Mouse (Mus musculus) limb, embryonic 10.5 days (tissue): Measurements from ENCODE around the gene Rtf1. TPM values are rescaled to one million over a fixed set of nuclear protein-coding genes. Genes with fewer than 3 reads are reported as not detected.

Source experiments
- DNase-seq: peaks from one replicate; pipeline ENCODE4 v3.0.0-alpha.2; 2017; ENCODE audit warnings: low spot score
- H3K27ac ChIP-seq: fragments of 300-500 bp; sonication (generic); 2 replicates; pipeline ENCODE4 v1.5.1; 2016; ENCODE audit warnings: mild to moderate bottlenecking
- H3K27me3 ChIP-seq: fragments of 300-500 bp; sonication (generic); 2 replicates; pipeline ENCODE4 v1.6.1; 2016; ENCODE audit warnings: low read depth, mild to moderate bottlenecking; ENCODE audit not compliant: poor library complexity, severe bottlenecking
- H3K36me3 ChIP-seq: fragments of 300-500 bp; sonication (generic); 2 replicates; pipeline ENCODE4 v1.6.1; 2016; ENCODE audit warnings: mild to moderate bottlenecking, moderate library complexity
- H3K4me1 ChIP-seq: fragments of 300-500 bp; sonication (generic); 2 replicates; pipeline ENCODE4 v1.6.1; 2016
- H3K4me3 ChIP-seq: fragments of 300-500 bp; sonication (generic); 2 replicates; pipeline ENCODE4 v1.5.1; 2016; ENCODE audit warnings: mild to moderate bottlenecking, moderate library complexity
- H3K9me3 ChIP-seq: fragments of 300-500 bp; sonication (generic); replicated peaks from 2 replicates; pipeline ENCODE4 v1.6.1; 2016; ENCODE audit warnings: mild to moderate bottlenecking
- WGBS: fragments of 180-500 bp; shearing (Covaris S2); methylation state at CpG from one replicate; pipeline ENCODE4 v1.1.7; 2016; 5-methylcytosine and 5-hydroxymethylcytosine counted together
- polyA plus RNA-seq: library from polyadenylated mRNA; unstranded; fragments of >200 nt; fragmentation: Nextera tagmentation; extraction: Ambion mirVana; gene quantifications from 2 replicates; pipeline ENCODE4 v1.2.1, GENCODE M21; 2016

The Rtf1 gene
- polyA plus RNA-seq, 1 experiment from 2014 or later: 65.4 TPM

- Histone ChIP-seq H3K9me3 (no peaks in the 10 kb centered on the region), H3K27ac (peak overlapping the region; percentile 93), H3K27me3 (peaks cover 90% of the 10 kb centered on the region), H3K4me1 (peaks cover 43% of the 10 kb centered on the region), H3K4me3 (peak overlapping the region; percentile 71), H3K36me3 (no peaks in the 10 kb centered on the region)
- under 1% methylated on average over 70 of the region's 70 CpGs for WGBS
- DNase-seq: peak; percentile 76
These were observed 67.8 kb downstream of the Rtf1 start for GRCm38 (mm10) chr2:119742461-119743175.

GRCm38 (mm10) chr2:119743176-119743807, 68.4 kb downstream of the Rtf1 start:
- Histone ChIP-seq H3K4me1 (peaks cover 43% of the 10 kb centered on the region), H3K9me3 (no peaks in the 10 kb centered on the region), H3K27ac (0 out of 2 replicates have a peak overlapping the region, but pooled peaks have one; percentile 93), H3K27me3 (peaks cover 90% of the 10 kb centered on the region), H3K36me3 (no peaks in the 10 kb centered on the region), H3K4me3 (peak overlapping the region; percentile 71)
- 7% methylated on average over 31 of the region's 31 CpGs for WGBS
- no peak for DNase-seq

GRCm38 (mm10) chr2:119743808-119744162, 68.9 kb downstream of the Rtf1 start:
- Histone ChIP-seq H3K36me3 (no peaks in the 10 kb centered on the region), H3K4me3 (peak overlapping the region; percentile 39), H3K4me1 (peaks cover 43% of the 10 kb centered on the region), H3K27me3 (peaks cover 88% of the 10 kb centered on the region), H3K27ac (no peak overlapping the region), H3K9me3 (no peaks in the 10 kb centered on the region)
- peak; percentile 39 for DNase-seq
- WGBS: 5% methylated on average over 22 of the region's 22 CpGs

- WGBS: 2% methylated on average over 46 of the region's 46 CpGs
- Histone ChIP-seq H3K4me3 (peak overlapping the region; percentile 39), H3K27me3 (peaks cover 88% of the 10 kb centered on the region), H3K9me3 (no peaks in the 10 kb centered on the region), H3K36me3 (no peaks in the 10 kb centered on the region), H3K27ac (no peak overlapping the region), H3K4me1 (peaks cover 43% of the 10 kb centered on the region)
- peak; percentile 64 for DNase-seq
These were observed 69.6 kb downstream of the Rtf1 start for GRCm38 (mm10) chr2:119744163-119745111.

GRCm38 (mm10) chr2:119745281-119745680, 70.4 kb downstream of the Rtf1 start:
- Histone ChIP-seq H3K4me3 (no peak overlapping the region), H3K27ac (no peak overlapping the region), H3K4me1 (peaks cover 43% of the 10 kb centered on the region), H3K36me3 (no peaks in the 10 kb centered on the region), H3K27me3 (peaks cover 88% of the 10 kb centered on the region), H3K9me3 (no peaks in the 10 kb centered on the region)
- WGBS: 4% methylated on average over 1 of the region's 1 CpGs
- no peak for DNase-seq

GRCm38 (mm10) chr2:119747554-119747953, 72.7 kb downstream of the Rtf1 start:
- no peak for DNase-seq
- Histone ChIP-seq H3K4me3 (no peak overlapping the region), H3K36me3 (no peaks in the 10 kb centered on the region), H3K9me3 (no peaks in the 10 kb centered on the region), H3K27ac (no peak overlapping the region), H3K27me3 (peaks cover 97% of the 10 kb centered on the region), H3K4me1 (peaks cover 30% of the 10 kb centered on the region)
- WGBS: 76% methylated on average over 7 of the region's 7 CpGs

GRCm38 (mm10) chr2:119749260-119749659, 74.4 kb downstream of the Rtf1 start:
- Histone ChIP-seq H3K27me3 (peaks cover 97% of the 10 kb centered on the region), H3K4me1 (peaks cover 13% of the 10 kb centered on the region), H3K9me3 (no peaks in the 10 kb centered on the region), H3K4me3 (no peak overlapping the region), H3K36me3 (no peaks in the 10 kb centered on the region), H3K27ac (no peak overlapping the region)
- no peak for DNase-seq
- WGBS: 74% methylated on average over 13 of the region's 13 CpGs

- 2% methylated on average over 31 of the region's 31 CpGs for WGBS
- Histone ChIP-seq H3K4me1 (peaks cover 20% of the 10 kb centered on the region), H3K4me3 (peak overlapping the region; percentile 68), H3K27ac (peak overlapping the region; percentile 56; the same call in 1 of the 2 replicates), H3K36me3 (no peaks in the 10 kb centered on the region), H3K9me3 (no peaks in the 10 kb centered on the region), H3K27me3 (peaks cover 100% of the 10 kb centered on the region)
- no peak for DNase-seq
These were observed 82.8 kb downstream of the Rtf1 start for GRCm38 (mm10) chr2:119757601-119758100.

GRCm38 (mm10) chr2:119758101-119758843, 83.4 kb downstream of the Rtf1 start:
- under 1% methylated on average over 75 of the region's 77 CpGs for WGBS
- peaks cover 3% of the 10 kb centered on the region; the same call in 1 of the 2 replicates for H3K36me3 ChIP-seq
- H3K27me3 ChIP-seq: peaks cover 94% of the 10 kb centered on the region
- H3K4me1 ChIP-seq: peaks cover 20% of the 10 kb centered on the region
- no peaks in the 10 kb centered on the region for H3K9me3 ChIP-seq
- H3K27ac ChIP-seq: peak overlapping the region; percentile 56
- peak overlapping the region; percentile 68 for H3K4me3 ChIP-seq
- DNase-seq: peak; percentile 69

GRCm38 (mm10) chr2:119758844-119759835, 84.3 kb downstream of the Rtf1 start:
- peaks cover 20% of the 10 kb centered on the region for H3K4me1 ChIP-seq
- peaks cover 86% of the 10 kb centered on the region for H3K27me3 ChIP-seq
- H3K27ac ChIP-seq: no peak overlapping the region; the same call in 1 of the 2 replicates
- H3K4me3 ChIP-seq: peak overlapping the region; percentile 68
- no peaks in the 10 kb centered on the region for H3K9me3 ChIP-seq
- peaks cover 12% of the 10 kb centered on the region for H3K36me3 ChIP-seq
- 5% methylated on average over 44 of the region's 44 CpGs for WGBS
- peak; percentile 55 for DNase-seq

GRCm38 (mm10) chr2:119760251-119760650, 85.4 kb downstream of the Rtf1 start, which contains the start of gene Ltk:
Gene Ltk (minus strand): TSS chr2:119760431.
- WGBS: 9% methylated on average over 9 of the region's 9 CpGs
- no peak within 1 kb of the TSS for H3K27ac ChIP-seq
- peak within 1 kb of the TSS; percentile 68; the same call in 1 of the 2 replicates for H3K4me3 ChIP-seq
- H3K27me3 ChIP-seq: peaks cover 75% of the 10 kb centered on the region
- H3K36me3 ChIP-seq: peaks cover 22% of the 10 kb centered on the region
- DNase-seq: no peak
- peaks cover 20% of the 10 kb centered on the region for H3K4me1 ChIP-seq
- H3K9me3 ChIP-seq: no peaks in the 10 kb centered on the region
